Mouse (Mus musculus): ENCODE data around the gene Tnni1. TPM values are rescaled to one million over a fixed set of nuclear protein-coding genes. Genes with fewer than 3 reads are reported as not detected.

Tnni1 gene
- polyA plus RNA-seq, 1 experiment from 2014 or later: 1.3 TPM

DNA sequence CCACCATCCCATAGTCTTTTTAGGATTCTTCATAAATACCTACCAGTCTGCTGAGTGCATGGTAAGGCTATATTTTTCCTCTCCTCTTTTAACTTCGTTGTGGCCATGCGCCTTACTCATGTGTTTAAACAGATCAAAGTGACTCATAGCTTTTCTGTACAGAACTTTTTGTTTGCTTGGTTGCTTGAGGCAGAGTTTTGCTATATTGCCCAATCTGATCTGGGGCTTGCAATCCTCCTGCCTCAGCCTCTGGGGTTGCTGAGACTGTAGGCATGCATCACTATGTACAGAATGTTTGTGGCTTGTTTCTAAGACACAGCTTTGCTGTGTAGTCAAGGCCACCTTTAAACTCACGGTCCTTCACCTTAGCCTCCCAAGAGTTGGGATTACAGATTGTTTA, 23.3 kb upstream of the Tnni1 start:
- 90% methylated on average over 3 of the region's 3 CpGs for WGBS
- Histone ChIP-seq H3K27ac (replicated peaks) (no peak overlapping the region), H3K4me3 (no peak overlapping the region), H3K9me3 (no peaks in the 10 kb centered on the region), H3K4me2 (no peak overlapping the region), H3K9ac (no peak overlapping the region), H3K36me3 (no peaks in the 10 kb centered on the region), H3K4me1 (replicated peaks) (no peaks in the 10 kb centered on the region), H3K27me3 (no peaks in the 10 kb centered on the region)
- no peak for ATAC-seq (ENCODE audit: low FRiP score, low read depth)

DNA sequence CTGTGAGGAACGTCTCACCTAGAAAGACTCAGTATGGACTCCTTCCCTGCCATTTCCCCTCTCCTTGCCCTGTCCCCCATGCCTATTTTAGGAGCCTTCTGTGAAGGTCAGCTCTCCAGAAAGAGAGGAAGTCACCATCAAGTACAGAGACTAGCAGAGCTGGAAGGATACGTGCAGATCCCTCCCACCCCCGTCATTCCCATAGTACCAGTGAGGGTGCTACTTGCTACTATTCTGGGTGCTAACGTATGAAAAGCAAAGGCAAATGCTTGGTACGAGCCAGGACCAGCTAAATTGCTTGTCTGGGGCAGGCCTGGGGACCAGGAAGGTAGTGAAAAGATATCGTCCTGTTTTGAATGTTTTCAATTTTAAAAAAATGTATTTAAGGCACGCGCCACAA, 21.9 kb upstream of the Tnni1 start:
- ATAC-seq (ENCODE audit: low FRiP score, low read depth): no peak
- H3K27ac ChIP-seq (replicated peaks): no peak overlapping the region
- no peaks in the 10 kb centered on the region for H3K4me1 ChIP-seq (replicated peaks)
- no peaks in the 10 kb centered on the region for H3K27me3 ChIP-seq
- no peak overlapping the region for H3K9ac ChIP-seq
- no peaks in the 10 kb centered on the region for H3K36me3 ChIP-seq
- WGBS: 82% methylated on average over 8 of the region's 8 CpGs
- no peaks in the 10 kb centered on the region for H3K9me3 ChIP-seq
- no peak overlapping the region for H3K4me2 ChIP-seq
- no peak overlapping the region for H3K4me3 ChIP-seq

DNA sequence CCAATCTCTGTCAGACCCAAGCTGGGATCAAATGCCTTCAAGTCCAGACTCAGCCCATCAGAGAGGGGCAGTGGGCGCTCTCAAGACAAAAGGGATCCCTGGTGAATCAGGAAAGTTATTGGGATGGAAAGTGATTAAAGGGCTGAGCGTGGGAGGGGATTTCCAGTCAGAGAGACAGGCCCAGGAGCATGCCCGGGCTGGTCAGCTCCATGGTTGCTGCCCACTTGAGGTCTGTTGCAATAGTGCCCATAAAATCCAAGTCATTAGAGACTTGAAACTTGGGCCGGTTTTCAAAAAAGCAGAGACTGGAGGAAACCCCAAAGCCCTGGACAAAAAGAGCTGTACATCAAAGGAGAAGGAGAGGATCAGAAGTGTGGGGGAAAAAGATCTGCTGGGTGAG, 19.5 kb upstream of the Tnni1 start:
- Histone ChIP-seq H3K27ac (replicated peaks) (no peak overlapping the region), H3K9me3 (no peaks in the 10 kb centered on the region), H3K36me3 (no peaks in the 10 kb centered on the region), H3K27me3 (no peaks in the 10 kb centered on the region), H3K9ac (no peak overlapping the region), H3K4me1 (replicated peaks) (no peaks in the 10 kb centered on the region), H3K4me3 (no peak overlapping the region), H3K4me2 (no peak overlapping the region)
- no peak for ATAC-seq (ENCODE audit: low FRiP score, low read depth)
- 54% methylated on average over 4 of the region's 4 CpGs for WGBS

DNA sequence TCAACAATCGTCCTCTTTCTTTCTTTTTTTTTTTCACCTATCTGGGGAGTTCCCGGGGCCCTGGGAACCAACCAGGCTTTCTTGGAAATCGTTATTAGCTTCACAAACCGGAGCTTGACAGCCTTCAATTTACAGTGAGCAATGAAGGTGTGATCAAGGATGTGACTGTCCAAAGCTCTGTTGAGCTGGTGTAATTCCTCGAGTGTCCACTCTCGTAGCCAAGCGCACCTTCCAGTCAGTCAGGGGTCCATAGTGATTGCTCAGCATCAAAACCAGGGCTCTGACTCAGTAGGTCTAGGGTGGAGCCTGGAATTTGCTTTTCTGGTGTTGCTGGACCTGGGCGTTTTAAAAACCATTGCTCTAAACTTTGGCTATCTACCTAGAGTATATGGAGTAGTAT, 19.0 kb upstream of the Tnni1 start:
- WGBS: 80% methylated on average over 8 of the region's 8 CpGs

DNA sequence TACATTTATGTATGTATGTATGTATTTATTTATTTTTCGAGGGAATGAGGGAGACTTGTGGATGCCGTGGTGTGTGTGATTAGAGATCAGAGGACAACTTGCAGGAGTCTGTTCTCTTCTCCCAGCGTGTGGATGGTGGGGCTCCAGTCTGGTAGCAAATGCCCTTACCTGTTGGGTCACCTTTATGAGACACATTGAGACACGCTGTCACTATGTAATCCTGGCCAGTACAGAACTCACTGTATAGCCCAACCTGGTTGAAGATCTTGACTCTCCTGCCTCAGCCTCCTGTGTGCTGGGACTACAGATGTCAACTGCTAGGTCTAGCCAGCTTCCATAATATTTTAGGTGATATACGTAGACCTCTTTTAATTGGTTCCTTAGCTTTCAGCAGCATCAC, 17.5 kb upstream of the Tnni1 start:
- H3K36me3 ChIP-seq: no peaks in the 10 kb centered on the region
- no peak overlapping the region for H3K27ac ChIP-seq (replicated peaks)
- H3K9me3 ChIP-seq: no peaks in the 10 kb centered on the region
- no peak overlapping the region for H3K4me2 ChIP-seq
- 91% methylated on average over 5 of the region's 5 CpGs for WGBS
- H3K4me1 ChIP-seq (replicated peaks): peaks cover 12% of the 10 kb centered on the region
- H3K4me3 ChIP-seq: no peak overlapping the region
- no peak overlapping the region for H3K9ac ChIP-seq
- no peaks in the 10 kb centered on the region for H3K27me3 ChIP-seq
- no peak for ATAC-seq (ENCODE audit: low FRiP score, low read depth)

More for the DNA sequence above, 19.0 kb upstream of the Tnni1 start:
- Histone ChIP-seq H3K9me3 (no peaks in the 10 kb centered on the region), H3K4me3 (no peak overlapping the region), H3K9ac (no peak overlapping the region), H3K27ac (replicated peaks) (no peak overlapping the region), H3K4me2 (no peak overlapping the region), H3K36me3 (no peaks in the 10 kb centered on the region), H3K27me3 (no peaks in the 10 kb centered on the region), H3K4me1 (replicated peaks) (no peaks in the 10 kb centered on the region)
- no peak for ATAC-seq (ENCODE audit: low FRiP score, low read depth)

DNA sequence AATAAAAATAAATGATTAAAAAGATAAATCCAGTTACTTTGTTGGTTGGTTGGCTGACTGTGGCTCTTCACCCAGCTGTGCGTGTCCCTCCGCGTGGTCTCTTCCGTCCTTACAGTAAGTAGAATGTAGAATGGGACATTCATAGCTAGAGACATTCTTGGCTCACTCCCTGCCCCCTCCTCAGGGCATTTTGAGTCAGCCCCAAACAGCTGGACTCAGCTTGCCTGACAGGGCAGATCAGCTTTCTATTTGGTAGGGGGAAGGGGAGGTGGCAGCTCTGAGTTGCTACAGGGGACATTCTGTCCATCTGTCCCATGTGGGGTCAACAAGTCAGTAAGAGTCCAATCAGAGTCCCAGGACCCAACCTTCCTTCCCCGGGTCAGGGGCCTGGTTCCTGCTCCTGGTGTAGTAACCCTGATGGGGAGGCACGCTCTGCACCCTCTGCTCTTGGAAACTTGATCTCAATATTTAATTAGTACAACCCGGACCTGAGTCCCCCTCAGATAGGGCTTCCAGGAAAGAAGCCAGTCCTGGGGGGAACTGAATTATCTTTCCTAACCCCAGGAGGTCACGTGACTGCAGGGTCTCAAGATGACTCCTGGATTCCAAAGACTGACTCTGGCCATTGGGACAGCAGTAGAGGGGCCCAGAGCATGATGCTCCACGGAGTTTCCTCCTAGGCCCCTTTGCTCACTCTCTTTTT, 15.6 kb upstream of the Tnni1 start:
- 79% methylated on average over 9 of the region's 9 CpGs for WGBS
- H3K27me3 ChIP-seq: no peaks in the 10 kb centered on the region
- H3K27ac ChIP-seq (replicated peaks): no peak overlapping the region
- H3K9me3 ChIP-seq: no peaks in the 10 kb centered on the region
- no peak overlapping the region for H3K4me3 ChIP-seq
- no peak overlapping the region for H3K9ac ChIP-seq
- no peaks in the 10 kb centered on the region for H3K36me3 ChIP-seq
- no peak overlapping the region for H3K4me2 ChIP-seq
- peaks cover 24% of the 10 kb centered on the region for H3K4me1 ChIP-seq (replicated peaks)
- no peak for ATAC-seq (ENCODE audit: low FRiP score, low read depth)

DNA sequence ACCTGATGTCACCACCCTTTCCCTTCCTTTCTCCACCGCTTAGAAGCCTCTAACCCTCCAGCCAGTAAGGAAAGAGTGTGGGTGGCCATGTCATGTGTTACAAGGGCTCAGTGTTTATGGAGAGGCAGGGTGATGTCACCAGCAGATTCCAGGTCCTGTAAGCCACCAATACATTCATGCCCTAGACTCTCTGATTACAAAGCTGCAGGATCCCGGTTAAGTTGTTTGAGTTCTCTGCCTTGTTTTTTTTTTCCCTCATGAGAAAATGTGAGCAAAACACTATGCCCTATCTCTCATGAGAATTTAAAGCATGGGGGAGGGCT, 15.1 kb upstream of the Tnni1 start:
- WGBS: 85% methylated on average over 2 of the region's 2 CpGs
- Histone ChIP-seq H3K4me1 (replicated peaks) (peaks cover 24% of the 10 kb centered on the region), H3K9ac (no peak overlapping the region), H3K4me3 (no peak overlapping the region), H3K27ac (replicated peaks) (no peak overlapping the region), H3K4me2 (no peak overlapping the region), H3K9me3 (no peaks in the 10 kb centered on the region), H3K27me3 (no peaks in the 10 kb centered on the region), H3K36me3 (no peaks in the 10 kb centered on the region)
- ATAC-seq (ENCODE audit: low FRiP score, low read depth): no peak

DNA sequence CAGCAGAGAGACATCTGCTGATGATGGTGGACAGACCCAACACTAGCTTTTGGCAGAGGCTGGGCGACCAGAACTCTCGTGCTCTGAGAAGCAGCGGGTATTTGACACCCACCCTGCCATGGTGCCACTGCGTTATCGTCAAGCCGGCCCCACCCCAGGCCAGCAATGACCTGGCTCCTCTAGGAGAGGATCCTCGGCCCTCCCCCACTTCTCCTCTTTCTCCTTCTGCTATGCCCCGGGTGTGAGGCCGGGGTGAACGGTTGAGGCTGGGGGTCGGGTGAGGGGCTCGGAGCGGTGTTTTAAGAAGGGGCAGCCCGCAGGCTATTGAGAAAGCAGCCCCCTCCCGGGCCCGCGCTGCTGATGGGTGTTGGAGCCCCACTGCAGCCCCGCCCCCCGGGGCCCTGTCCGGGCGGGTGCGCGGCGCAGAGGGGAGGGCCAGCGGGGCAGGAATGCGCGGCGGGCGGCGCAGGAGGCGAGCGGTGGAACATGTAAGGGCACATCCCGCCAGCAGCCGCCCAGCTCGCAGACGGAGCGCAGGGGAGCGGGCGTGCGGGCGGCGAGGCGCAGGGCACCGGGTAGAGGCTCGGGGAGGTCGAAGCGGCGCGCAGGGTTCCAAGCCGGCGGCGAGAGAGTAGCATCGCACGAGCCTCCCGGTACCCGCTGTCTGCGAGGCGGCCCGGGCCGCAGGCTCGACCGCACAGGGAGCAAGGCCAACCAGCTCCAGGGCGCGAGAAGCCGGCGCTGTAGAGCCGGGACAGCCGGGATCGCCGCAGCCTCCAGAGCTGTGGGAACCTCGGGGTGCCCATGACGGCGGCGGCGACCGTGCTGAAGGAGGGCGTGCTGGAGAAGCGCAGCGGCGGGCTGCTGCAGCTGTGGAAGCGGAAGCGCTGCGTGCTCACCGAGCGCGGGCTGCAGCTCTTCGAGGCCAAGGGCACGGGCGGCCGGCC, 13.3 kb upstream of the Tnni1 start, which contains the start of gene Phlda3:
Gene Phlda3, plus strand, starts transcription at position 475 of the 947 bp plus-strand sequence.
- Histone ChIP-seq H3K9me3 (no peaks in the 10 kb centered on the region), H3K4me2 (peak within 1 kb of the TSS; percentile 98), H3K4me3 (peak within 1 kb of the TSS; percentile 59), H3K9ac (peak within 1 kb of the TSS; percentile 84), H3K27ac (replicated peaks) (peak within 1 kb of the TSS; percentile 68), H3K4me1 (replicated peaks) (peaks cover 26% of the 10 kb centered on the region), H3K36me3 (no peaks in the 10 kb centered on the region), H3K27me3 (no peaks in the 10 kb centered on the region)
- 1% methylated on average over 81 of the region's 90 CpGs for WGBS
- ATAC-seq (ENCODE audit: low FRiP score, low read depth): peak; percentile 83

DNA sequence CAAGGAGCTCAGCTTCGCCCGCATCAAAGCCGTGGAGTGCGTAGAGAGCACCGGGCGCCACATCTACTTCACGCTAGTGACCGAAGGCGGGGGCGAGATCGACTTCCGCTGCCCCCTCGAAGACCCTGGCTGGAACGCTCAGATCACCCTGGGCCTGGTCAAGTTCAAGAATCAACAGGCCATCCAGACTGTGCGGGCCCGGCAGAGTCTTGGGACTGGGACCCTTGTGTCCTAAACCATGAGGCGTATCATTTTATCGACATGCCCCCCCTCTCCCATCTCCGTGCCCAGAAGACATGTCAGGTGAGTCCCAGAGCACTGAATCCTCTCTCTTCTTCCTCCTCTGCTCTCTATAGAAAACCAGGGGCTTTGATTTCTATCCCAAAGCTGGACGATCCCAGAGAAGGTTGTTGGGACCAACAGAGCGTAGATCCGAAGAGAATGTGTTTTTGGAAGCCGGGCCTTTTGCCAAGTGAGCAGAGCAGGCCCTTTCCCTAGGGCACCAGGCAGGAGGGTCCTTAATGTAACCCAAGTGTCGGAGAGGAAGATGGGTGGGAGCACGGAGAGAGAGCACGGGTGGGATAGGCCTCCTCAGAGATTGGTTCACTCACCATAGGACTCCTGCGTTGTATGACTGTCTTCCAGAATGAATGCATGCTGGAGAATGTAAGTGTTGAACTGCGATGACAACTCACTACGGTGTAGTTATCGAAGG, 12.5 kb upstream of the Tnni1 start:
- WGBS: 29% methylated on average over 30 of the region's 30 CpGs
- H3K4me3 ChIP-seq: peak overlapping the region; percentile 59
- H3K4me1 ChIP-seq (replicated peaks): peaks cover 34% of the 10 kb centered on the region
- H3K27me3 ChIP-seq: no peaks in the 10 kb centered on the region
- H3K36me3 ChIP-seq: no peaks in the 10 kb centered on the region
- ATAC-seq (ENCODE audit: low FRiP score, low read depth): 0 out of 2 replicates have a peak, but pooled peaks have one; percentile 3
- H3K27ac ChIP-seq (replicated peaks): peak overlapping the region; percentile 68
- peak overlapping the region; percentile 84 for H3K9ac ChIP-seq
- no peaks in the 10 kb centered on the region for H3K9me3 ChIP-seq
- peak overlapping the region; percentile 98 for H3K4me2 ChIP-seq

DNA sequence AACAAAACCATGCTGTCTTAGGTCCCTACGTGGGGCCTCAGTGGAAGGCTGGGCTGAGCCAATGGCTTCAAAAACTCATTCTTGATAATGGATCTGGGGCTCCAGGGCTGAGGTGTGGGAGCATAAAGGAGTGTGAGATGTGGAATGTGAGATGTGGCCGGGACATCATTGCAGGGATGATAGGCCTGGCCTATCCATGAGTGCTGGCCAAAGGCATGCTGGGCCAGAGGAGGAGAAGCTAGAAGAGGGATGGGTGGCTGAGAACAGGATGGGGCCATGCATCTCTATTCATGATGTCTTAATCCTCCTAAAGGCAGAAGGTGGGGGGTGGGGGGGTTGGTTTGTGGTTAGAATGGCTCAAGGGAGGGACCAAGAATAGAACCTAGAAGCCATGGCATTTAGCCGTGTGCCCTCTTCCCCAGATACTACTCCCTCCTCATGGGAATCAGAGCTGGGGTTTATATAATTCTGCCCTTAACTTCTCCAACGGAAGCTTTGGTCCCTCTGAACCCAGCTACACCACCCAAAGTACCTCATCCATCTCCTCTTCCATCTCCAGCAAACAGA, 11.8 kb upstream of the Tnni1 start:
- Histone ChIP-seq H3K4me3 (peak overlapping the region; percentile 59), H3K36me3 (no peaks in the 10 kb centered on the region), H3K4me1 (replicated peaks) (peaks cover 40% of the 10 kb centered on the region), H3K27me3 (no peaks in the 10 kb centered on the region), H3K9ac (peak overlapping the region; percentile 84; the same call in 1 of the 2 replicates), H3K27ac (replicated peaks) (no peak overlapping the region), H3K4me2 (peak overlapping the region; percentile 98), H3K9me3 (no peaks in the 10 kb centered on the region)
- WGBS: 87% methylated on average over 4 of the region's 4 CpGs
- ATAC-seq (ENCODE audit: low FRiP score, low read depth): no peak

DNA sequence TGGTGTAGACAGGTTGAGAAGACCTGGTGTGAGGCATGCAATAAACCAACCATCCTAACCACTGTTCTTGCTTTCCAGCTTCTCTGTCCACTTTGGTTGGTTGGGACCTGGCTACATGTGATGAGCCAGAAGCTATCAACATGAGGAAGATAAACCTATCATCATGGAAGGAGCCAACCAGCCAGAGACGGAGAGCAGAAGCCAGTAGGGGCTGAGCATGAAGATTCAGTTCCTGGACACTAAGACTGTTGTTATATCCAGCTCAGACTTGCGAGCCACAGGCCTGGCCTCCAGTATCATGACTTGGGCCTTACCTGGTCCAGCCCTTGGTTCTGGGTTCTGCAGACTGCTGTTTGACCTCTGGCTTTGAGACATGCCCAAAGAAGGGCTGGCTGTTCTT, 10.8 kb upstream of the Tnni1 start:
- H3K9me3 ChIP-seq: no peaks in the 10 kb centered on the region

More for the DNA sequence above, 10.8 kb upstream of the Tnni1 start:
- H3K36me3 ChIP-seq: no peaks in the 10 kb centered on the region
- no peak overlapping the region for H3K4me2 ChIP-seq
- H3K4me1 ChIP-seq (replicated peaks): peaks cover 40% of the 10 kb centered on the region
- no peaks in the 10 kb centered on the region for H3K27me3 ChIP-seq
- no peak overlapping the region for H3K4me3 ChIP-seq
- no peak overlapping the region for H3K9ac ChIP-seq
- H3K27ac ChIP-seq (replicated peaks): no peak overlapping the region
- no peak for ATAC-seq (ENCODE audit: low FRiP score, low read depth)
- 94% methylated on average over 2 of the region's 2 CpGs for WGBS

Measured in hindbrain, embryonic 15.5 days (tissue).